Comparison of ENCODE assay signal across 16 mouse cellular contexts in the genomic region with DNA sequence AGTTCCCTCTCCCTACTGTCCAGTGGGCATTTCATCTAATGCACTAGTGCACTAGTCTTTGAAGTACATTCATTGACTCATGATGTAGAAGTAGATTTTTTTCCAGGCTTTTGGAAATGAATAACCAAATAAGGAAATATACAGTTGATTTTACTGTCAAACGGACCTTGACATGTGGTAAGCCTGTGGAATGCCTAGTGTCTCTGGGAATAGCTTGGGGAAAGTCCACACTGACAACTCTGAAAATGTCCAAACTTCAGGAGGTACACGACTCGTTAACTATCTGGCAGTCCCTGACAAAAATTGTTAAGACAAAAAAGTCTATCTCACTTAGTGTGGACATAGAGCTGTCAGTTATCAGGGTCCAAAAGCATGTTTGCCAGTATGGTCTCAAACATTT.
"Had no signal": no experiment of that assay in that cellular context is flagged by ENCODE, and none has a peak within 500 bp of the region (broad histone marks: within the 10 kb centered on the region; RNA-seq: fewer than 3 reads in every experiment).

No protein-coding gene starts in this region.

- ATAC-seq: intestine, postnatal 0 days; midbrain, embryonic 15.5 days had no signal

- H3K9ac ChIP-seq: liver, embryonic 15.5 days; midbrain, embryonic 12.5 days; midbrain, embryonic 15.5 days; neural tube, embryonic 13.5 days; stomach, embryonic 15.5 days had no signal

- H3K27ac ChIP-seq: left cerebral cortex, adult 2 months; midbrain, embryonic 12.5 days; midbrain, embryonic 15.5 days; neural tube, embryonic 13.5 days; stomach, embryonic 15.5 days had no signal

- DNase-seq: layer of hippocampus, postnatal 36 days; lung, adult 2 months; lung, postnatal 14 days; lung, postnatal 4 days; retina, postnatal 1 day; right cerebral cortex, postnatal 25 days; spleen, adult 18-20 months; thymus, postnatal 25 days had no signal

- H3K4me2 ChIP-seq: liver, embryonic 15.5 days; midbrain, embryonic 12.5 days; midbrain, embryonic 15.5 days; neural tube, embryonic 13.5 days; stomach, embryonic 15.5 days had no signal

- H3K36me3 ChIP-seq: midbrain, embryonic 12.5 days; midbrain, embryonic 15.5 days; neural tube, embryonic 13.5 days; stomach, embryonic 15.5 days had no signal

- H3K4me1 ChIP-seq: midbrain, embryonic 15.5 days; neural tube, embryonic 13.5 days; stomach, embryonic 15.5 days had no signal

- H3K27me3 ChIP-seq: liver, embryonic 15.5 days; midbrain, embryonic 12.5 days; midbrain, embryonic 15.5 days; neural tube, embryonic 13.5 days; stomach, embryonic 15.5 days had no signal

- H3K9me3 ChIP-seq: liver, embryonic 15.5 days; midbrain, embryonic 12.5 days; midbrain, embryonic 15.5 days; neural tube, embryonic 13.5 days; stomach, embryonic 15.5 days had no signal

- H3K4me3 ChIP-seq: left cerebral cortex, adult 2 months; liver, embryonic 15.5 days; midbrain, embryonic 12.5 days; midbrain, embryonic 15.5 days; myocyte; neural tube, embryonic 13.5 days; stomach, embryonic 15.5 days had no signal
